Mouse (Mus musculus): ENCODE data around the gene Oaf. TPM values are rescaled to one million over a fixed set of nuclear protein-coding genes. Genes with fewer than 3 reads are reported as not detected.

Oaf gene
- total and polyA plus RNA-seq, 2 experiments = 237 to 243 TPM

DNA sequence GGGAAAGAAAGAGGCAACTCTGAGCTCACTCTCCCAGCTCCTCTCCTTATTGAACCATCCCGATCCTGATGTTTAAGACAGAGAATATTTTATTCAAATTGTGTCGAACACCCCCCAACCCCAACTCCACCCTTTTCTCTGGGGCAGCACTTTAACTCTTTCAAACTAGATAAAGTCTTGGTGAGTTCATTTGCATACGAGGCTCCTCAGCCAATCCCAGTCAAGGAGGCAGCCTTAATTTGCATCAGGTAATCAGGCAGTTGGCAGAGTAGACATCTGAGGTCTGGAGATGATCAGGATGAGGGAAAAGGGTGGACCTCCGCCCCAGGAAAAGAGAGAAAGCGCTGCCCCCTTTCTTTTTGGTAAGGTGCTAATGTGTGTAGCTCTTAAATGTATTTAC lies 39.5 kb downstream of the Oaf start:
- no peaks in the 10 kb centered on the region for H3K79me2 ChIP-seq (ENCODE audit: control insufficient read depth, insufficient read depth, low read length)
- no peak overlapping the region for H3K9ac ChIP-seq (ENCODE audit: low read depth, low read length)
- no peak overlapping the region for H3K27ac ChIP-seq (replicated peaks; ENCODE audit: insufficient read depth, low read depth, low read length)
- WGBS = 22% methylated on average over 5 of the region's 5 CpGs
- no peaks in the 10 kb centered on the region; the same call in 1 of the 2 replicates for H3K4me1 ChIP-seq (ENCODE audit: control insufficient read depth, insufficient read depth, low read length)
- no peaks in the 10 kb centered on the region for H3K36me3 ChIP-seq (ENCODE audit: control insufficient read depth, insufficient read depth, low read length)
- TF ChIP-seq CTCF (IDR thresholded peaks at IDR 0.05; ENCODE audit: low read depth, low read length) = no peak
- no peak for TF ChIP-seq POLR2A (IDR thresholded peaks at IDR 0.05; ENCODE audit: extremely low read depth, insufficient read depth, low read length)
- H3K27me3 ChIP-seq (ENCODE audit: control insufficient read depth, insufficient read depth, low read length) = peaks cover 7% of the 10 kb centered on the region
- no peak overlapping the region for H3K4me3 ChIP-seq (ENCODE audit: insufficient read depth, low read depth, low read length)
- DNase-seq (ENCODE audit: extremely low read depth, low read depth, low spot score) = no peak

DNA sequence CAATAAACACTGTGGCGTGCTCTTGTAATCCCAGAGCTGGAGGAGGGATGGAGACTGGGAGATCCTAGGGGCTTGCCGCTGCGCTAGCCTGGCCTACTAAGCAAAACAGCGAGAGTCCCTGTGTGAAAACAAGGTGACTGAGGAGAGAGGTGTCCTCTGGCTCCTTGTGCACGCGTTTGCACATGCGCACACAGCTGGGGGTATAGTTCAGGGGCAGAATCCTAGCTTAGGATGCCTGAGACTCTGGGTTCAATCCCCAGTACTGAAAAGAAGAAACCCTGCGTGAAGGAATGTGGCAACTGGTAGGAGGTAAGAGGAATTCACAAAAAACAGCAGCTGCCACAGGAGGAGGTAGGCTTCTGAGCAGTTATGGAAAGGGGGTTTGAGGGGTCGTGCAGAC lies 45.7 kb downstream of the Oaf start:
- Histone ChIP-seq H3K27ac (replicated peaks; ENCODE audit: insufficient read depth, low read depth, low read length) (no peak overlapping the region), H3K9ac (ENCODE audit: low read depth, low read length) (no peak overlapping the region), H3K36me3 (ENCODE audit: control insufficient read depth, insufficient read depth, low read length) (no peaks in the 10 kb centered on the region), H3K4me3 (ENCODE audit: insufficient read depth, low read depth, low read length) (no peak overlapping the region), H3K27me3 (ENCODE audit: control insufficient read depth, insufficient read depth, low read length) (no peaks in the 10 kb centered on the region), H3K4me1 (ENCODE audit: control insufficient read depth, insufficient read depth, low read length) (no peaks in the 10 kb centered on the region), H3K79me2 (ENCODE audit: control insufficient read depth, insufficient read depth, low read length) (no peaks in the 10 kb centered on the region)
- TF ChIP-seq CTCF (IDR thresholded peaks at IDR 0.05; ENCODE audit: low read depth, low read length) (no peak), POLR2A (IDR thresholded peaks at IDR 0.05; ENCODE audit: extremely low read depth, insufficient read depth, low read length) (no peak)
- no peak for DNase-seq (ENCODE audit: extremely low read depth, low read depth, low spot score)
- 38% methylated on average over 9 of the region's 9 CpGs for WGBS

DNA sequence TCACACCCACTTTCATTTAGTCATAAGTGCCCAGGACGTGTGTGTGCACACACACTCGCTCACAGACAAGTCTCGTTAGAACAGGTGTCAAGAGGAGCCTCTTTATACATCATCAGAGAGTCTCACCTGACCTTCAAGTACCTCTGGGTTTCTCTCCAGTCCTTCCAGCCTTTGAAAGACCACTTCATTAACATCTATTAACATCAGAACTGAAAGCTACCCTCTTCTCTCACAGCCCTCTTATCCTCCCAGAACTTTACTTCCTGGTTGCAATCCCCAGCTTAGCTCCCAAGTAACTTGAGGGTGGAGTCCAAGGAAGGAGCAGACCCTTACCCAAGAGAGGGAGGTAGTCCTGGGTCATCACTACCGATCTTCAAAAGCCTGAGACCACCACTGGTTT lies 48.1 kb downstream of the Oaf start:
- Histone ChIP-seq H3K27ac (replicated peaks; ENCODE audit: insufficient read depth, low read depth, low read length) (no peak overlapping the region), H3K4me1 (ENCODE audit: control insufficient read depth, insufficient read depth, low read length) (no peaks in the 10 kb centered on the region), H3K9ac (ENCODE audit: low read depth, low read length) (no peak overlapping the region), H3K4me3 (ENCODE audit: insufficient read depth, low read depth, low read length) (no peak overlapping the region), H3K27me3 (ENCODE audit: control insufficient read depth, insufficient read depth, low read length) (no peaks in the 10 kb centered on the region), H3K36me3 (ENCODE audit: control insufficient read depth, insufficient read depth, low read length) (no peaks in the 10 kb centered on the region), H3K79me2 (ENCODE audit: control insufficient read depth, insufficient read depth, low read length) (no peaks in the 10 kb centered on the region)
- DNase-seq (ENCODE audit: extremely low read depth, low read depth, low spot score) = no peak
- 61% methylated on average over 4 of the region's 4 CpGs for WGBS
- TF ChIP-seq POLR2A (IDR thresholded peaks at IDR 0.05; ENCODE audit: extremely low read depth, insufficient read depth, low read length) (no peak), CTCF (IDR thresholded peaks at IDR 0.05; ENCODE audit: low read depth, low read length) (no peak)

DNA sequence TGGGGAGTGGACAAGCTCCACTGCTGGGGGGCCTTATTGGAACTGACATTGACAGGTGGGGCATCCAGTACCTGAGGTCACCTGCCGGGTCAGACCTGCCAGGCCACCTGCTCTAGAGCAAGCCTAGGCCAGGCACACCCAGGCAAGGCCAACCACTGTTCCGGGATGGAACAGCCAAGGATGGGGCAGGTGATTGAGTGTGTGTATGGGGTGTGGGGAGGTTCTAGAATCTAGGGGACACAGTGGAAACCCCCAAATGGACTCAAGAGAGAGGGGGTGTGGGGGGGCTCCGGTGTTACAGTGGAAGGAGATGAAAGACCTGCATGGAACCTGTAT lies 50.7 kb downstream of the Oaf start:
- Histone ChIP-seq H3K4me3 (ENCODE audit: insufficient read depth, low read depth, low read length) (no peak overlapping the region), H3K27ac (replicated peaks; ENCODE audit: insufficient read depth, low read depth, low read length) (no peak overlapping the region), H3K27me3 (ENCODE audit: control insufficient read depth, insufficient read depth, low read length) (no peaks in the 10 kb centered on the region), H3K79me2 (ENCODE audit: control insufficient read depth, insufficient read depth, low read length) (no peaks in the 10 kb centered on the region), H3K4me1 (ENCODE audit: control insufficient read depth, insufficient read depth, low read length) (no peaks in the 10 kb centered on the region), H3K9ac (ENCODE audit: low read depth, low read length) (no peak overlapping the region), H3K36me3 (ENCODE audit: control insufficient read depth, insufficient read depth, low read length) (no peaks in the 10 kb centered on the region)
- no peak for DNase-seq (ENCODE audit: extremely low read depth, low read depth, low spot score)
- no peak for TF ChIP-seq POLR2A (IDR thresholded peaks at IDR 0.05; ENCODE audit: extremely low read depth, insufficient read depth, low read length)
- WGBS = 68% methylated on average over 3 of the region's 3 CpGs

DNA sequence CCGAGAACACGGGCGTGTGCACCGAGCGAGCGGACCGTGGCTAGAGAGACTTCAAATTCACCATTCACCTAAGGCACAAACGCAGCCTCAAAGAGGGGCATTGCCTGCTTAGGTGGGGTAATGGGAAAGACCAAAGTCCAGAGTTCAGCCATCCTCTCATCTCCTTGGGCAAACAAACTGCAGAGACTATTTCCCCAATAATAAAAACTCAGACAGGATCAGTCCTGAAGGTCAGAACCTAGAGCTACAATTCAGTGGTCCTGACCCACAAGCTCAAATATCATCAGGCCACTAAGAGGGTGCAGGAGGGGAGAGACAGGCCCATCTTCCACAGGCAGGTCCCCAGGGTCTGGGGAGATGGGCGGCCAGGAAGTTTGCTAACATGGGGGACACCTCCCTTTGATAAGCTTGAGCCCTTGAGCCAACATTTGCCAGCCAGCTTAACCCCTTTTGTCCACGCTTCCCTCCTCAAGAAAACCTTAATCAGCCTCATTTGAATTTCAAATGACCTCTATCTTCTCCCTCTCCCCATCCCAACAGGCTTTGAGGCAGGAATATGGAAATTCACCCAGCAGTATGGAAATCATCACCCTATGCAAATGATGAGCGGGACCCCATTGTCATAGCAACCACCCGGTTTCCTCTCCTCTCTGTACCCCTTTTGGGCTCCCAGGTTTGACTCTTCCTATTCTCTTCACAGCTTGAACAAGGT lies 51.2 kb downstream of the Oaf start:
- Histone ChIP-seq H3K27ac (replicated peaks; ENCODE audit: insufficient read depth, low read depth, low read length) (no peak overlapping the region), H3K4me1 (ENCODE audit: control insufficient read depth, insufficient read depth, low read length) (no peaks in the 10 kb centered on the region), H3K9ac (ENCODE audit: low read depth, low read length) (no peak overlapping the region), H3K27me3 (ENCODE audit: control insufficient read depth, insufficient read depth, low read length) (no peaks in the 10 kb centered on the region), H3K4me3 (ENCODE audit: insufficient read depth, low read depth, low read length) (no peak overlapping the region), H3K36me3 (ENCODE audit: control insufficient read depth, insufficient read depth, low read length) (no peaks in the 10 kb centered on the region), H3K79me2 (ENCODE audit: control insufficient read depth, insufficient read depth, low read length) (no peaks in the 10 kb centered on the region)
- DNase-seq (ENCODE audit: extremely low read depth, low read depth, low spot score) = no peak
- WGBS = 78% methylated on average over 12 of the region's 12 CpGs
- TF ChIP-seq CTCF (IDR thresholded peaks at IDR 0.05; ENCODE audit: low read depth, low read length) (no peak), POLR2A (IDR thresholded peaks at IDR 0.05; ENCODE audit: extremely low read depth, insufficient read depth, low read length) (no peak)

DNA sequence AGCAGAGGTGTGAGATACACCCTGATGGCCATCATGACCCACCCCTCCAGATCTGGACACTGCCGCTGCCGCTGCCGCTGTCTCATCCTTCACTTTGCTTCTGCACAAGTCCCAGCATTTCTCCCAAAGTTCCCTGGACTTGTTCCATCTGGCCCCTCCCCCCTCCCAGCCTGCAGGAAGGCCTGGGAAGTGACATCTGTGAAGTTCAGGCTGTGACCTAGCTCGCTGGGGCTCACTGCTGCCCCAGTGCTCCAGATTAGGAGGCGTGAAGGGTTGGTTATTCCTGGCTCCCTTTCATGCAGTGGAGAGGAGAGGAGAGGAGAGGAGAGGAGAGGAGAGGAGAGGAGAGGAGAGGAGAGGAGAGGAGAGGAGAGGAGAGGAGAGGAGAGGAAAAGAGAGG lies 60.1 kb downstream of the Oaf start:
- H3K36me3 ChIP-seq (ENCODE audit: control insufficient read depth, insufficient read depth, low read length) = no peaks in the 10 kb centered on the region
- H3K4me1 ChIP-seq (ENCODE audit: control insufficient read depth, insufficient read depth, low read length) = no peaks in the 10 kb centered on the region
- no peak for TF ChIP-seq POLR2A (IDR thresholded peaks at IDR 0.05; ENCODE audit: extremely low read depth, insufficient read depth, low read length)
- TF ChIP-seq CTCF (IDR thresholded peaks at IDR 0.05; ENCODE audit: low read depth, low read length) = no peak
- no peak overlapping the region for H3K4me3 ChIP-seq (ENCODE audit: insufficient read depth, low read depth, low read length)
- H3K27ac ChIP-seq (replicated peaks; ENCODE audit: insufficient read depth, low read depth, low read length) = no peak overlapping the region
- no peaks in the 10 kb centered on the region for H3K27me3 ChIP-seq (ENCODE audit: control insufficient read depth, insufficient read depth, low read length)
- H3K79me2 ChIP-seq (ENCODE audit: control insufficient read depth, insufficient read depth, low read length) = no peaks in the 10 kb centered on the region
- WGBS = 66% methylated on average over 5 of the region's 5 CpGs
- H3K9ac ChIP-seq (ENCODE audit: low read depth, low read length) = no peak overlapping the region
- peak; percentile 6 for DNase-seq (ENCODE audit: extremely low read depth, low read depth, low spot score)

All from liver, adult 2 months (tissue).